Mouse (Mus musculus) forebrain, postnatal 0 days (tissue): ENCODE results near the gene Zbtb22. TPM values are rescaled to one million over a fixed set of nuclear protein-coding genes. Genes with fewer than 3 reads are reported as not detected.

Experiments used
- ATAC-seq: fragments of 200-750 bp; cut with Nextera tagmentation; 2 replicates; pipeline ENCODE4 v1.8.0; 2017; ENCODE audit warnings: mild to moderate bottlenecking, moderate library complexity
- DNase-seq: peaks from one replicate; pipeline ENCODE4 v3.0.0-alpha.2; 2015
- H3K27ac ChIP-seq: fragments of 300-500 bp; sonication (generic); 2 replicates; pipeline ENCODE4 v1.5.1; 2014; ENCODE audit warnings: low read depth, mild to moderate bottlenecking, antibody characterized with exemption, low read length, moderate library complexity, mixed read lengths
- H3K27me3 ChIP-seq: fragments of 300-500 bp; sonication (generic); 2 replicates; pipeline ENCODE4 v1.6.1; 2014; ENCODE audit warnings: mild to moderate bottlenecking, low read length, mixed read lengths; ENCODE audit not compliant: insufficient read depth
- H3K36me3 ChIP-seq: fragments of 300-500 bp; sonication (generic); 2 replicates; pipeline ENCODE4 v1.6.1; 2014; ENCODE audit warnings: mild to moderate bottlenecking, moderate library complexity; ENCODE audit not compliant: insufficient read depth
- H3K4me1 ChIP-seq: fragments of 300-500 bp; sonication (generic); 2 replicates; pipeline ENCODE4 v1.6.1; 2014; ENCODE audit warnings: antibody characterized with exemption; ENCODE audit not compliant: insufficient read depth
- H3K4me2 ChIP-seq: fragments of 300-500 bp; sonication (generic); 2 replicates; pipeline ENCODE4 v1.6.1; 2014; ENCODE audit warnings: low read depth, mild to moderate bottlenecking, moderate library complexity
- H3K4me3 ChIP-seq: fragments of 300-500 bp; sonication (generic); 2 replicates; pipeline ENCODE4 v1.5.1; 2014; ENCODE audit warnings: low read depth, low read length, mixed read lengths
- H3K9ac ChIP-seq: fragments of 300-500 bp; sonication (generic); 2 replicates; pipeline ENCODE4 v1.6.1; 2014; ENCODE audit warnings: mild to moderate bottlenecking
- H3K9me3 ChIP-seq: fragments of 300-500 bp; sonication (generic); 2 replicates; pipeline ENCODE4 v1.6.1; 2016; ENCODE audit warnings: low read length
- CTCF ChIP-seq: sonication (generic); IDR thresholded peaks from 2 replicates; pipeline ENCODE4 v1.5.1; 2016; ENCODE audit warnings: antibody characterized with exemption, control low read depth, low read depth
- WGBS: fragments of 180-500 bp; shearing (Covaris S2); extraction: QIAGEN DNeasy Blood & Tissue Kit; methylation state at CpG from one replicate; pipeline ENCODE4 v1.1.7; 2014; 5-methylcytosine and 5-hydroxymethylcytosine counted together
- polyA plus RNA-seq: library from polyadenylated mRNA; unstranded; fragments of >200 nt; fragmentation: Nextera tagmentation; extraction: Ambion mirVana; gene quantifications from 2 replicates; pipeline ENCODE4 v1.2.1, GENCODE M21; 2015
- total RNA-seq: library from RNA; depleted of rRNA; stranded (reverse); fragments of >200 nt; gene quantifications from 2 replicates; pipeline ENCODE4 v1.2.3, GENCODE M21; 2014

The Zbtb22 gene
- total and polyA plus RNA-seq, 2 experiments from 2014 or later, result 22.3 to 44.0 TPM

- Histone ChIP-seq H3K4me3 (peak overlapping the region; percentile 80), H3K27ac (peak overlapping the region; percentile 91), H3K4me1 (peaks cover 7% of the 10 kb centered on the region; the same call in 1 of the 2 replicates), H3K9ac (peak overlapping the region; percentile 90), H3K36me3 (peaks cover 22% of the 10 kb centered on the region), H3K27me3 (no peaks in the 10 kb centered on the region), H3K9me3 (no peaks in the 10 kb centered on the region), H3K4me2 (peak overlapping the region; percentile 77)
- peak; percentile 65 for DNase-seq
- no peak for TF ChIP-seq CTCF
- ATAC-seq, result peak; percentile 27
- 2% methylated on average over 42 of the region's 44 CpGs for WGBS
Measured at GRCm38 (mm10) chr17:33908331-33909076, 7.2 kb upstream of the Zbtb22 start.

- Histone ChIP-seq H3K27me3 (no peaks in the 10 kb centered on the region), H3K36me3 (peaks cover 29% of the 10 kb centered on the region), H3K9ac (peak within 1 kb of the TSS; percentile 90), H3K27ac (peak within 1 kb of the TSS; percentile 91), H3K9me3 (no peaks in the 10 kb centered on the region), H3K4me1 (peaks cover 7% of the 10 kb centered on the region; the same call in 1 of the 2 replicates), H3K4me3 (peak within 1 kb of the TSS; percentile 80), H3K4me2 (peak within 1 kb of the TSS; percentile 77)
- peak; percentile 97 for ATAC-seq
- no peak; the same call in 1 of the 2 replicates for TF ChIP-seq CTCF
- DNase-seq, result peak; percentile 99
- WGBS, result 2% methylated on average over 63 of the region's 68 CpGs
Measured at GRCm38 (mm10) chr17:33909077-33909868, 6.4 kb upstream of the Zbtb22 start, which contains the start of gene Daxx. TSS of gene Daxx (plus strand) at chr17:33909414.

GRCm38 (mm10) chr17:33909869-33910250, 5.8 kb upstream of the Zbtb22 start:
- under 1% methylated on average over 14 of the region's 14 CpGs for WGBS
- Histone ChIP-seq H3K4me3 (peak overlapping the region; percentile 80), H3K4me2 (peak overlapping the region; percentile 77), H3K27ac (peak overlapping the region; percentile 91), H3K9me3 (no peaks in the 10 kb centered on the region), H3K27me3 (no peaks in the 10 kb centered on the region), H3K4me1 (peaks cover 7% of the 10 kb centered on the region; the same call in 1 of the 2 replicates), H3K36me3 (peaks cover 35% of the 10 kb centered on the region), H3K9ac (peak overlapping the region; percentile 90)
- DNase-seq, result peak; percentile 33
- TF ChIP-seq CTCF, result no peak
- ATAC-seq, result no peak

GRCm38 (mm10) chr17:33910346-33911051, 5.2 kb upstream of the Zbtb22 start:
- H3K27me3 ChIP-seq, result no peaks in the 10 kb centered on the region
- TF ChIP-seq CTCF, result peak; percentile 39
- peak overlapping the region; percentile 80 for H3K4me3 ChIP-seq
- peaks cover 7% of the 10 kb centered on the region; the same call in 1 of the 2 replicates for H3K4me1 ChIP-seq
- H3K4me2 ChIP-seq, result peak overlapping the region; percentile 77
- no peak for DNase-seq
- H3K9me3 ChIP-seq, result no peaks in the 10 kb centered on the region
- H3K9ac ChIP-seq, result peak overlapping the region; percentile 90; the same call in 1 of the 2 replicates
- peaks cover 39% of the 10 kb centered on the region for H3K36me3 ChIP-seq
- no peak overlapping the region for H3K27ac ChIP-seq
- 51% methylated on average over 11 of the region's 11 CpGs for WGBS
- no peak for ATAC-seq

- no peak overlapping the region for H3K9ac ChIP-seq
Measured at GRCm38 (mm10) chr17:33911052-33911812, 4.5 kb upstream of the Zbtb22 start.

More at GRCm38 (mm10) chr17:33911052-33911812, 4.5 kb upstream of the Zbtb22 start:
- H3K4me2 ChIP-seq, result no peak overlapping the region
- no peaks in the 10 kb centered on the region for H3K27me3 ChIP-seq
- no peak overlapping the region for H3K27ac ChIP-seq
- no peak for DNase-seq
- no peak for TF ChIP-seq CTCF
- H3K9me3 ChIP-seq, result no peaks in the 10 kb centered on the region
- H3K36me3 ChIP-seq, result peaks cover 39% of the 10 kb centered on the region
- ATAC-seq, result no peak
- 89% methylated on average over 31 of the region's 31 CpGs for WGBS
- H3K4me3 ChIP-seq, result no peak overlapping the region
- H3K4me1 ChIP-seq, result peaks cover 7% of the 10 kb centered on the region; the same call in 1 of the 2 replicates
